Mouse (Mus musculus) heart, postnatal 14 days (tissue): ENCODE data around the gene Eno1. TPM values are rescaled to one million over a fixed set of nuclear protein-coding genes. Genes with fewer than 3 reads are reported as not detected.
"Not testable (repeated sequence)": the region's sequence is repeated elsewhere in the genome, so short reads cannot be mapped to it uniquely, and the experiment has no call there.

Experiments
- DNase-seq, 2 experiments: peaks; one replicate each; pipeline ENCODE4 v3.0.0; 2021 to 2022
- intact Hi-C: fragments of 180-260 bp; cut with DNase I; formaldehyde crosslinking; loops from one replicate; pipeline ENCODE4 v1.15.1; 2025
- total RNA-seq, 2 experiments: library from RNA; stranded (reverse); gene quantifications; 2 replicates each; pipeline ENCODE4 v1.2.3; 2021

Gene Eno1
- total RNA-seq, 2 experiments from 2014 or later = 165 to 170 TPM

GRCm38 (mm10) chr4:150272725-150273124, 36.2 kb downstream of the Eno1 start:
- DNase-seq = peak; percentile 42 to 64
- intact Hi-C loops = no loop called here

GRCm38 (mm10) chr4:150275531-150275930, 39.0 kb downstream of the Eno1 start:
- DNase-seq = no peak
- intact Hi-C loops = no loop called here

GRCm38 (mm10) chr4:150279336-150279735, 42.8 kb downstream of the Eno1 start:
- intact Hi-C loops = loop anchor here (2.0 kb wide), 1 partner anchor 21 kb away; no protein-coding TSS in a partner anchor
- DNase-seq = not testable (repeated sequence)

GRCm38 (mm10) chr4:150280002-150280401, 43.5 kb downstream of the Eno1 start:
- intact Hi-C loops = loop anchor here (2.0 to 10.0 kb wide), 2 partner anchors 15 to 55 kb away; no protein-coding TSS in a partner anchor
- no peak for DNase-seq

GRCm38 (mm10) chr4:150280459-150280858, 43.9 kb downstream of the Eno1 start:
- intact Hi-C loops = loop anchor here (2.0 to 10.0 kb wide), 2 partner anchors 16 to 54 kb away; no protein-coding TSS in a partner anchor

GRCm38 (mm10) chr4:150281018-150281761, 44.7 kb downstream of the Eno1 start, which contains the start of gene Rere:
Gene Rere (plus strand): TSS chr4:150281646.
- DNase-seq = peak; percentile 99
- intact Hi-C loops = loop anchor here (2.0 to 10.0 kb wide), 2 partner anchors 16 to 54 kb away; no protein-coding TSS in a partner anchor

More at GRCm38 (mm10) chr4:150280459-150280858, 43.9 kb downstream of the Eno1 start:
- no peak for DNase-seq

- DNase-seq = peak; percentile 59 to 60
- intact Hi-C loops = loop anchor here (2.0 to 10.0 kb wide), 2 partner anchors 17 to 53 kb away; no protein-coding TSS in a partner anchor
These were observed 45.5 kb downstream of the Eno1 start for GRCm38 (mm10) chr4:150281891-150282630.

- intact Hi-C loops = loop anchor here (10.0 kb wide), 1 partner anchor 52 kb away; no protein-coding TSS in a partner anchor
- DNase-seq = no peak
These were observed 46.3 kb downstream of the Eno1 start for GRCm38 (mm10) chr4:150282631-150283334.

- intact Hi-C loops = loop anchor here (10.0 kb wide), 1 partner anchor 52 kb away; no protein-coding TSS in a partner anchor
- DNase-seq = no peak
These were observed 46.8 kb downstream of the Eno1 start for GRCm38 (mm10) chr4:150283335-150283638.

GRCm38 (mm10) chr4:150283993-150284392, 47.5 kb downstream of the Eno1 start:
- intact Hi-C loops = loop anchor here (10.0 kb wide), 1 partner anchor 51 kb away; no protein-coding TSS in a partner anchor
- DNase-seq = no peak

GRCm38 (mm10) chr4:150286980-150287379, 50.5 kb downstream of the Eno1 start:
- intact Hi-C loops = loop anchor here (10.0 kb wide), 1 partner anchor 48 kb away; no protein-coding TSS in a partner anchor
- no peak for DNase-seq

GRCm38 (mm10) chr4:150287463-150287862, 50.9 kb downstream of the Eno1 start:
- intact Hi-C loops = loop anchor here (10.0 kb wide), 1 partner anchor 47 kb away; no protein-coding TSS in a partner anchor
- DNase-seq = not testable (repeated sequence)

- no peak for DNase-seq
- intact Hi-C loops = no loop called here
These were observed 55.4 kb downstream of the Eno1 start for GRCm38 (mm10) chr4:150291900-150292299.

- intact Hi-C loops = no loop called here
These were observed 58.3 kb downstream of the Eno1 start for GRCm38 (mm10) chr4:150294870-150295269.

GRCm38 (mm10) chr4:150295966-150296365, 59.4 kb downstream of the Eno1 start:
- DNase-seq = no peak
- intact Hi-C loops = no loop called here

More at GRCm38 (mm10) chr4:150294870-150295269, 58.3 kb downstream of the Eno1 start:
- DNase-seq = no peak

Other genes starting within 250 kb of the Eno1 start
- 10 to 100 TPM; 41.0 to 45.9 TPM for gene H6pd, start 227.7 kb upstream of the Eno1 start, total RNA-seq
- 10 to 100 TPM; 29.5 to 33.7 TPM for gene Gpr157, start 149.4 kb upstream of the Eno1 start, total RNA-seq
- under 1 TPM in 1 of 2 experiments, not detected in 1; 0.17 TPM for gene Slc2a5, start 117.4 kb upstream of the Eno1 start, total RNA-seq
- not detected for gene Slc2a7, start 87.7 kb upstream of the Eno1 start, total RNA-seq
- gene Car6, start 35.4 kb upstream of the Eno1 start, total RNA-seq = not detected
- gene Rere, start 44.9 kb downstream of the Eno1 start, total RNA-seq = 10 to 100 TPM; 52.5 to 62.6 TPM